Mouse (Mus musculus) thymus, postnatal 10 days (tissue): ENCODE data around the gene Rab5c.

Experiments used
- DNase-seq, 2 experiments: peaks; one replicate each; pipeline ENCODE4 v3.0.0; 2021; ENCODE audit warnings: low spot score in 2 of 2

Rab5c gene

GRCm38 (mm10) chr11:100721776-100722492 lies 16.1 kb downstream of the Rab5c start:
- DNase-seq, result no peak

GRCm38 (mm10) chr11:100721254-100721653 lies 16.8 kb downstream of the Rab5c start:
- no peak for DNase-seq

GRCm38 (mm10) chr11:100720345-100720744 lies 17.7 kb downstream of the Rab5c start:
- DNase-seq, result no peak

DNA sequence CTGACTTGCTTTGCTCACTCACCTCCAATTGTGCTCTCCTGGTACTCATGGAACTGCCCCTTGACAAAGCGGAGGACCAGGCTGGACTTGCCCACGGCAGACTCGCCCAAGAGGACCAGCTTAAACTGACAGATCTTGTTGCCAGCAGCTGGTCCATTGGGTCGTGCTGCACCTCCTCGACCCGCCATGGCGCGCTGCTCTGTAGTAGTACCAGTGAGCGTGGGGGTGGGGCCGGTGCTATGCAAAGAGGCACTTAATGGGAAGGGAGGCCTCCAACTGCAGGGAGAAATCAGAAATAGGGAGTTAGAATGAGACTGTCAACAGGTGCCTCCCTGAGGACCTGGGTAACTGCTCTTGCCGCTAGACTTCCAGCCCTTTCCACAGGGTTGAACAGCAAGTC lies 18.1 kb downstream of the Rab5c start:
- DNase-seq, result no peak

GRCm38 (mm10) chr11:100719312-100719711 lies 18.7 kb downstream of the Rab5c start:
- DNase-seq, result no peak

- DNase-seq, result no peak
Observed at GRCm38 (mm10) chr11:100718866-100719265, 19.1 kb downstream of the Rab5c start.

- no peak for DNase-seq
Observed at GRCm38 (mm10) chr11:100718462-100718861, 19.6 kb downstream of the Rab5c start.

DNA sequence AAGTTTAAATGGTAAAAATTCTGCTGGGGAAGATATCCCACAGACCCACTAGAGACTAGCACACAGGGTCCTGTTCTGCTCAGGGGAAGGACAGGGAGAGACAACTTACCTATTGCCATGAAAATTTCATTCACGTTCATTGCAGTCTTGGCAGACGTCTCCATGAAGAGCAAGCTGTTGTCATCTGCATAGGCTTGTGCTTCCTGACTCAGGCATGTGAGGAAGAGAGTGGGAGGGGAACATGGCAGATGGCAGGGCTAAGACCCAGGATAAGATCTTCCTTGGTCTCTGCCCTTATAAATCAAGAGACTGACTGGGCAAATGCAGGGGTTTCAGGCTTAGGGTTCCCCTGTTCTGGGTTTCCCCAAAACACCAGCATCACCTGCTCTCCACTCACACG lies 21.4 kb downstream of the Rab5c start:
- DNase-seq, result no peak

GRCm38 (mm10) chr11:100714948-100715347 lies 23.1 kb downstream of the Rab5c start:
- no peak for DNase-seq

DNA sequence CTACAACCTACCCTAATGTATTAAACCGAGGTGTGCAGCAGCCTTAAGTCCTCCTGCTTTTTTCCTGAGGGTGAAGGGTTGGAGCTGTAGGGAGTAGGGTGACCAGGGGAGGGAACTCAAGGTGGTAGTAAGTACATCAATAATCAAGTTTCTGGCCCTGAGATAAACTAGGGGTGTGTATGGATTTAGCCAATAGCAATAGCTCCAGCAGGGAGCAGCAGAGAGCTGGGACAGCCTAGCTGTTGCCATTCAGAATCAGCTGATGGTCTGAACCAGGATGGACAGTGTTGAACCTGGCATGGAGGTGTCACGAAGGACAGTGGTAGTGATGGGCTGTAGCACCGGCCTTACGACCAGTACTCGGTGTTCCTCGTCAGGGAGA lies 23.5 kb downstream of the Rab5c start:
- peak; percentile 57 to 76 for DNase-seq

DNA sequence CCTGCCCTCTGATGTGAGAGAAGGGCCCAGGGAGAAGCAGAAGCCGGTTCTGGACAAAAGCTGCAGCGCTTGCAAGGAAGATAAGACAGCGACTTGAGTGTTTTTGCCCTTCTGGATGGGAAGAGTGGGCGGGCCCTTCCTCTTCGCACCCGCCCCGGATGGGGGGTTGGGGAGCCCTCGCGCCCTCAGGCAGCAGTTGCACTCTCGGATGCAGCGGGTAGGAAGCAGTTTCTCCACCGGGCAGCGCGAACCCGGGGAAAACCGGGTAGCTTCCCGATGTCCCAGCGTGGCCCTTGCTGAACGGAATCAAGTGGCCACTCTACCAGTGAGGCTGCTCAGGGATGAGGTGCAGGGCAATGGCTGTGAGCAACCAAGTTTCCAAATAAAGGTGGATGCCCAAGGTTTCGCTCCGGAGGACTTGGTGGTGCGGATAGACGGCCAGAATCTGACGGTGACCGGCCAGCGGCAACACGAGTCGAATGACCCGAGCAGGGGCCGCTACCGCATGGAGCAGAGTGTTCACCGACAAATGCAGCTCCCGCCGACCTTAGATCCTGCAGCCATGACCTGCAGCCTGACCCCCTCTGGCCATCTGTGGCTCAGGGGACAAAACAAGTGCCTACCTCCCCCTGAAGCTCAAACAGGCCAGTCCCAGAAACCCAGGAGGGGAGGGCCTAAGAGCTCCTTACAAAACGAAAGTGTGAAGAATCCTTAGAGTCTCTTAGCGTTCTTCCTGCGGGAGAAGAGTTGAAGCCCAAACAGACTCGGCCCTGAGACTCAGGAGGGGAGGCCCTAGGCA lies 24.1 kb downstream of the Rab5c start, which contains the start of gene Hspb9:
Gene Hspb9, plus strand, starts transcription at position 116 of the 799 bp plus-strand sequence.
- DNase-seq, result peak; percentile 80 to 86

GRCm38 (mm10) chr11:100713174-100713573 lies 24.8 kb downstream of the Rab5c start:
- no peak for DNase-seq

DNA sequence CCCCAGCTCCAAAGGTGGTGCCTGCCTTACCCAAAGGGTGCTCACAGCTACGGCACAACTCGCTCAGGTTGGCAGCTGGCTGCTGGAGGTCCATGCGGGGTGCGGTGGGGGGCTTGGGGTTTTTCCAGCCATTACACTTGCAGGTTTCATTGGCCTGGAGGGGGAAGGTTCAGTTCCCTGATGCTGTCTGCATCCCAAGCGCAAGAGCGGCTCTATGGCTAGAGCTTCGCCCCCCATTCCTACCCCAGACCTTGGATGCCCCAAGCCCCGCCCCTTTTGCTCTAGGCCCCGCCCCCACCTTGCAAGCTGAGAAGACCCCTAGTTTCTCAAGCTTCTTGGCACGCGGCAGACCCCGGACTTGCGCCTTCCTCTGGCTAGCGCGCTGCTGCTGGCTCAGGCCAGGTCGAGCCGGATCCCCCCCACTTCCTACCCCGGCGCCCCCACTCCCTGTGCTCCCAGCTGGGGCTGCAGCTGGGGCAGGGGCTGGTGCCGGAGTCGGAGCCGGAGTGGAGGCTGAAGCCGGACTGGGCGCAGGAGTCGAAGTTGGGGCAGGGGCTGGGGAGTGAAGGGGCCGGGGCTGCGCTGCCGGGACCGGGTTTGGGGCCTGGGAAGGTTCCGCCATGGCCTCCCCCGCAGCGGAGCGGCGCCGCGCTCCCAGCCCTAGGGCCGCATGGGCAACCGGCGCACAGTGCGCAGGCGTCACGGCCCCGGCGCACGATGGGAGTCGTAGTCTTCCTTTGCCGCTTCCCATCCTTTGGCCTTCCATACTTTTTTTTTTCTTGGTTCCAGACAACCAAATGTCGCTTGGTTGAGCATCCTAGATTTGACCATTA lies 26.0 kb downstream of the Rab5c start, which contains the start of gene Kat2a:
Gene Kat2a, minus strand, starts transcription at position 683 of the 833 bp plus-strand sequence.
- peak; percentile 50 to 70 for DNase-seq

DNA sequence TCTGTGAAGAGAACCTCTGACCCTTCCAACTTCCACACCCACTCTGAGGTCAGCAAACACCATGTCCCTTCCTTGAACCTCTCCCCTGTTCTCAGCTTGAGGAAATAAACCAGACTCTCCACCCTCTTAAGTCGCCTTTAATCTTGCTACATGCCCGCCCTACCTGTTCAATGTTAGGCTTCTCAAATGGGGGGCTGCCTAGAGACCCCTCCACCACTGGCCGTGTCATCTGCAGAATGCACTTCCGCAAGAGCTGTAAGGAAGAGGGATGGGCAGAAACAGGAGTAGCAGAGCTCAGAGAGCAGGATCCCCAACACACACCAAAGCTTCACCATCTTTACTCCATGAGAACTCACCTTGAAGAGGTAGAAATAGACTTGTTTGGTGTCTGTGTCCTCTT lies 27.0 kb downstream of the Rab5c start:
- DNase-seq, result no peak

GRCm38 (mm10) chr11:100710528-100710927 lies 27.5 kb downstream of the Rab5c start:
- DNase-seq, result no peak

DNA sequence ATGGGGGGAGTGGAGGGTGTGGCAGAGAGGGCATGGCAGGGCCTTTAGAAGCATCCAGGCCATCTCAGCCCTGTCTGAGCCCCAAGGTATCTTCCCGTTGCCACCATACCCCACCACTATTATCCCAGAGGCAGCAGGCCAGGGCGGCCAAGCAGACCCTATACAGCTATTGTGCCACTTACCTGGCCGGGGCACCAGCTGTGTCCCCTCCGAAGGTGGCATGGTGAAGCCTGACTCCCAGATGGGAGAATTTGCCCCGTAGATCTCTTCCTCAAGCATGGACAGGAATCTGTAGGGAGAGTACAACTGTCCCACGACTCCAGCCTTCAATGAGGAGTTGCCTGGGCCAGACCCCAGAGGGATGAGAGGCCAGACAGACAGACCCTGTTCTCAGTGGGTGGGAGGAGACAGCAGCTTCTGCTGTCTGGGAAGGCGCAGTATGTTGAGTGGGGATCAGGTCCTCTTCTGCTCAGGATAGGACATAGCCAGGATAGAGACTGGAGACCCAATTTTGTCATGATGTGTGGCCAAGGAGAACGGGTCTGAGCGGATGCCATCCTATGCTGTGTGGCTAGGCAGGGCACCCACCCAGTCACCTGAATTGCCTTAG lies 28.7 kb downstream of the Rab5c start:
- no peak for DNase-seq

- DNase-seq, result no peak
Observed at GRCm38 (mm10) chr11:100705095-100705747, 32.8 kb downstream of the Rab5c start.

GRCm38 (mm10) chr11:100703851-100704531 lies 34.0 kb downstream of the Rab5c start, which contains the start of gene Dhx58:
Gene Dhx58, minus strand, starts transcription at chr11:100704271.
- no peak for DNase-seq

- no peak for DNase-seq
Observed at GRCm38 (mm10) chr11:100703366-100703765, 34.6 kb downstream of the Rab5c start.

- DNase-seq, result no peak
Observed at GRCm38 (mm10) chr11:100702906-100703305, 35.1 kb downstream of the Rab5c start.
